Mouse (Mus musculus) neutrophil, adult 59 days (primary cell): ENCODE data around the gene Gm3149. TPM values are rescaled to one million over a fixed set of nuclear protein-coding genes. Genes with fewer than 3 reads are reported as not detected.

Experiments
- total RNA-seq, 2 experiments: library from RNA; stranded (reverse); gene quantifications; 1 replicate in 1 of 2; 2 replicates in 1 of 2; pipeline ENCODE4 v1.2.4; 2023

The Gm3149 gene
- not detected for total RNA-seq

GRCm38 (mm10) chr14:4316983-4317382, at the start of gene Gm3149:
Gene Gm3149, plus strand, starts transcription at chr14:4317283.

GRCm38 (mm10) chr14:4334476-4335080, 17.5 kb downstream of the Gm3149 start, which contains the start of gene 2610042L04Rik:
Gene 2610042L04Rik, plus strand, starts transcription at chr14:4334763.

Other genes starting within 250 kb of the Gm3149 start
- gene Gm3115, start 233.2 kb upstream of the Gm3149 start, total RNA-seq, result not detected
- not detected for gene Gm8108, start 206.8 kb upstream of the Gm3149 start, total RNA-seq
- not detected for gene Gm3127, start 152.3 kb upstream of the Gm3149 start, total RNA-seq
- not detected for gene Gm2974, start 134.7 kb upstream of the Gm3149 start, total RNA-seq
- not detected for gene Gm3138, start 67.7 kb upstream of the Gm3149 start, total RNA-seq
- gene 2610042L04Rik, start 17.5 kb downstream of the Gm3149 start, total RNA-seq, result not detected
- not detected for gene Gm3159, start 80.2 kb downstream of the Gm3149 start, total RNA-seq
- not detected for gene Gm3164, start 98.2 kb downstream of the Gm3149 start, total RNA-seq
- gene Gm3173, start 113.7 kb downstream of the Gm3149 start, total RNA-seq, result not detected
- gene Gm3182, start 164.5 kb downstream of the Gm3149 start, total RNA-seq, result not detected
- gene Gm3047, start 238.1 kb downstream of the Gm3149 start, total RNA-seq, result not detected